Mouse (Mus musculus) limb, embryonic 14.5 days (tissue): Measurements from ENCODE around the gene Gm5269. TPM values are rescaled to one million over a fixed set of nuclear protein-coding genes. Genes with fewer than 3 reads are reported as not detected.

Experiments used
- ATAC-seq: fragments of 200-750 bp; cut with Nextera tagmentation; 2 replicates; pipeline ENCODE4 v1.8.0; 2017; ENCODE audit warnings: low read depth, moderate number of reproducible peaks, moderate TSS enrichment; ENCODE audit not compliant: low FRiP score
- DNase-seq: peaks from one replicate; pipeline ENCODE4 v3.0.0-alpha.2; 2015; ENCODE audit warnings: low spot score
- H3K27ac ChIP-seq: fragments of 300-500 bp; sonication (generic); replicated peaks from 2 replicates; pipeline ENCODE4 v1.5.1; 2014; ENCODE audit warnings: low read depth, mild to moderate bottlenecking, low read length, moderate library complexity, mixed read lengths
- H3K27me3 ChIP-seq: fragments of 300-500 bp; sonication (generic); 2 replicates; pipeline ENCODE4 v1.6.1; 2014; ENCODE audit warnings: low read length, mixed read lengths; ENCODE audit not compliant: control insufficient read depth, insufficient read depth
- H3K36me3 ChIP-seq: fragments of 300-500 bp; sonication (generic); 2 replicates; pipeline ENCODE4 v1.6.1; 2014; ENCODE audit warnings: mild to moderate bottlenecking, low read length, moderate library complexity, mixed read lengths; ENCODE audit not compliant: control insufficient read depth, insufficient read depth
- H3K4me1 ChIP-seq: fragments of 300-500 bp; sonication (generic); 2 replicates; pipeline ENCODE4 v1.6.1; 2014; ENCODE audit warnings: antibody characterized with exemption, low read length, mixed read lengths; ENCODE audit not compliant: control insufficient read depth, insufficient read depth
- H3K4me2 ChIP-seq: fragments of 300-500 bp; sonication (generic); replicated peaks from 2 replicates; pipeline ENCODE4 v1.6.1; 2014; ENCODE audit warnings: low read depth, mild to moderate bottlenecking, low read length, moderate library complexity; ENCODE audit not compliant: severe bottlenecking
- H3K4me3 ChIP-seq: fragments of 300-500 bp; sonication (generic); replicated peaks from 2 replicates; pipeline ENCODE4 v1.5.1; 2014; ENCODE audit warnings: low read length
- H3K9ac ChIP-seq: fragments of 300-500 bp; sonication (generic); 2 replicates; pipeline ENCODE4 v1.6.1; 2014; ENCODE audit warnings: mild to moderate bottlenecking, low read depth, low read length, moderate library complexity; ENCODE audit not compliant: severe bottlenecking
- H3K9me3 ChIP-seq: fragments of 300-500 bp; sonication (generic); 2 replicates; pipeline ENCODE4 v1.6.1; 2016; ENCODE audit warnings: low read length; ENCODE audit not compliant: control insufficient read depth
- POLR2A ChIP-seq: fragments of 200-500 bp; IDR thresholded peaks from 2 replicates; pipeline ENCODE4 v1.8.0; 2012; ENCODE audit warnings: inconsistent platforms, mild to moderate bottlenecking, moderate library complexity, borderline replicate concordance; ENCODE audit not compliant: insufficient read depth, insufficient read length; ENCODE audit errors: extremely low read depth
- WGBS: fragments of 180-500 bp; shearing (Covaris S2); extraction: QIAGEN DNeasy Blood & Tissue Kit; methylation state at CpG from one replicate; pipeline ENCODE4 v1.1.7; 2014; 5-methylcytosine and 5-hydroxymethylcytosine counted together
- polyA plus RNA-seq, 2 experiments: library from polyadenylated mRNA; depleted of rRNA in 1 of 2; stranded (reverse) in 1 of 2; unstranded in 1 of 2; fragments of >200 nt; fragmentation: Nextera tagmentation in 1 of 2; extraction: Ambion mirVana in 1 of 2; gene quantifications; 2 replicates each; pipeline versions ENCODE4 v1.2.1 to v1.2.3; 2012 to 2014

Gene Gm5269
- polyA plus RNA-seq, 2 experiments, result not detected

DNA sequence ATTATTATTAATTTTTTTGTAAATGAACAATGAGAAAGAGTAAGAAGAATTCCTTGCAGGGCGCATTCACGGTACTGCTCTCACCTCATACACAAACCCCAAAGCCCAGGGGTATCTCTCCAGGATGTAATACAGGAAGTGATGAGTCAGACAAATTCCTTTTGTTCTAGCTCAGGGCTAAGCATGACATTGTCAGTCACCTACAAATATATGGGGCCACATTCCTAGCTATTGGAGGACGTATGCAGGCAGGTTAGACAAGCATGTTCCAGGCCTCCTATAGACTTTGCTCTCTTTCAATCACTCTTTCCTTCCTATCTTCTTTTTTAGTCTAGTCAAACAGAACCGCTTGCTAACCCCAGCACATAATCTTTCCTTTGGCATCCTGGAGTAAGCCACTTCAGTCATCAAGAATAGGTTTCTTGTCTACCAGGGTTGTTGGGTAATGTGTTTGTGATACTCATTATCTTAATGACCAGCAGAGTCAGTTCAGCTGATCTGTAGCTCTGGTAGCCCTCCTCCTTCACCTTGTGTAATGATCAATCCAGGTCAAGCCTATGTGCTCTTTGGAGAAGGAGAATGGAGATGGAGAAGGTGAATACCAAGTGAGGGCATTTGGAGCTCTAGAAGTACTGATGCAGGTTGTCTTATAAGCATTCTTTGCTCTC, 27.2 kb upstream of the Gm5269 start:
- Histone ChIP-seq H3K27me3 (no peaks in the 10 kb centered on the region), H3K4me1 (no peaks in the 10 kb centered on the region), H3K9me3 (no peaks in the 10 kb centered on the region), H3K36me3 (no peaks in the 10 kb centered on the region), H3K27ac (no peak overlapping the region), H3K9ac (no peak overlapping the region), H3K4me2 (no peak overlapping the region), H3K4me3 (no peak overlapping the region)
- no peak for ATAC-seq
- no peak for DNase-seq
- 80% methylated on average over 4 of the region's 4 CpGs for WGBS
- no peak for TF ChIP-seq POLR2A

DNA sequence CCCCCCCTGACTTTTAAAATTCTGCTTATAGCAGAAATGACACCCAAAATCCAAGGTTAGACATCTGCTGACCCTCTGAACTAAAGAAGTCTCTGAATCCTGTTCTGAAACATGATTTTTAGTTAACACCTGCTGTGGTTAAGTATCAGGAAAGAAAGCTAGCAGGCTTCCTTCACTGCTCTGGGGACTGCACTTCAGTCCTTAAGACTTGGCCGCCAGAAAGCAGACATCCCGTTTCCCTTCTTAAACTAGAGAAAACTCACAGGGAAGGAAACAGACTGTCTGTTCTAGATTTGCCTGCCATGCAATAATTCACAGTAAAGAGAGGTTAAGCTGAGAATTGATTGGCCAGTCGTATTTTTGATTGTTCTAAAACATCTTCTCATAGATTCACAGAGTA, 26.1 kb upstream of the Gm5269 start:
- no peaks in the 10 kb centered on the region for H3K36me3 ChIP-seq
- 40% methylated on average over 3 of the region's 3 CpGs for WGBS
- no peak for TF ChIP-seq POLR2A
- no peaks in the 10 kb centered on the region for H3K4me1 ChIP-seq
- H3K9ac ChIP-seq, result no peak overlapping the region
- ATAC-seq (no peak), DNase-seq (no peak)
- no peak overlapping the region for H3K4me3 ChIP-seq
- no peak overlapping the region for H3K27ac ChIP-seq
- no peaks in the 10 kb centered on the region for H3K27me3 ChIP-seq
- H3K4me2 ChIP-seq, result no peak overlapping the region
- H3K9me3 ChIP-seq, result no peaks in the 10 kb centered on the region

DNA sequence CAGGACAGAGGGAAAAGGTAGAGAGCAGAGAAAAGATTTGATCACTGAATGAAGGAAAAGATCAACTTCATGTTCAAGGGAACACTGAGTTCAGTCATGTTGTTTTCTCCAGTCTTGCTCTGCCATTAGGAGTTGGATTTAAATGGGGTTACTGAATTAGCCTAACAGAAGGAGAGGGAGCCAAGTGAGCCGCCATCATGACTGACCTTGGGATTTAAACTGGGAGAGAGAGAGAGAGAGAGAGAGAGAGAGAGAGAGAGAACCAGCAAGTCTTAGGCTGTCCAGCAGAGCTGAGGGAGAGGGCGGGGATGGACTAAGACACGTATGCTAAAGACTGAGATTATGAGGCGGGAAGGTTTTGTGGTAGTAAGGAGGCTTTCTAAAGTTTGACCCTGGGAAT, 24.2 kb upstream of the Gm5269 start:
- TF ChIP-seq POLR2A, result no peak
- no peaks in the 10 kb centered on the region for H3K27me3 ChIP-seq
- no peak overlapping the region for H3K4me2 ChIP-seq
- no peak overlapping the region for H3K4me3 ChIP-seq
- no peak overlapping the region for H3K27ac ChIP-seq
- 95% methylated on average over 4 of the region's 4 CpGs for WGBS
- no peak for DNase-seq
- H3K9me3 ChIP-seq, result no peaks in the 10 kb centered on the region
- H3K4me1 ChIP-seq, result no peaks in the 10 kb centered on the region
- ATAC-seq, result no peak
- H3K36me3 ChIP-seq, result no peaks in the 10 kb centered on the region
- H3K9ac ChIP-seq, result no peak overlapping the region

DNA sequence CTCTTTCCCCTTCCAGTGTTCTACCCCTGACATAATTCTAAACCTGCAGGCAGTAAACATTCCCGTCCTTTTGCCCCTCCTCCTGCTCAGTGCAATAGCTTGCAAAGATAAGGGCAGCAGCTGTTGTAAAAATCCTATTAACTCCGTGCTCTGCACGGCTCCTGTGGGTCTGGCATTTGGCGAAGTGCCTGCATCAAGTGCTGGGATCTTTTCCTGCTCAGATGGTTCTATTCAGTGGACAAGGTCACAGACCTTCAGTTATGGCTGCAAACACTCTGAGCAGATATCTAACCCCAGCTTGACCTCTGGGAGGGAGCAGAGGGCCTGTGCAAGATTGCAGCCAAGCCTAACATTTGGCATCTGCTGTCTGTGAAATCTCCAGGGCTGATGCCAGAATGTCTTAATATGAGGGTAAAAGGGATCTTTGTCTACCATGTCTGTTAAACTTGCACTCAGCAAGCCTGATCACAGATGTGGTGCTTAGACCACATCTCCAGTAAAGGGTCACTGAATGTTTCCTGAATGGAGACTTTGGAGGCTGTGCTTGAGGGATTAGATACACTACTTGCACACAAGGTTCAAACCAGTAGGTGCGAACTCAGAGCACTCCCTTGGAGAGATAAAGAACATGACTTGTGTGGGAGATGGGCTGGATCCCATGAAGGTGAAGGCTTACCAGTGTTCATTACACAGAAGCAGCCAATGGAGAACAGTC, 15.2 kb upstream of the Gm5269 start:
- Histone ChIP-seq H3K27ac (peak overlapping the region; percentile 10; the same call in 1 of the 2 replicates), H3K4me2 (no peak overlapping the region), H3K27me3 (no peaks in the 10 kb centered on the region), H3K9me3 (no peaks in the 10 kb centered on the region), H3K9ac (no peak overlapping the region), H3K4me1 (peaks cover 11% of the 10 kb centered on the region), H3K36me3 (no peaks in the 10 kb centered on the region), H3K4me3 (no peak overlapping the region)
- WGBS, result 17% methylated on average over 5 of the region's 5 CpGs
- DNase-seq (peak; percentile 38), ATAC-seq (peak; percentile 80)
- TF ChIP-seq POLR2A, result no peak

DNA sequence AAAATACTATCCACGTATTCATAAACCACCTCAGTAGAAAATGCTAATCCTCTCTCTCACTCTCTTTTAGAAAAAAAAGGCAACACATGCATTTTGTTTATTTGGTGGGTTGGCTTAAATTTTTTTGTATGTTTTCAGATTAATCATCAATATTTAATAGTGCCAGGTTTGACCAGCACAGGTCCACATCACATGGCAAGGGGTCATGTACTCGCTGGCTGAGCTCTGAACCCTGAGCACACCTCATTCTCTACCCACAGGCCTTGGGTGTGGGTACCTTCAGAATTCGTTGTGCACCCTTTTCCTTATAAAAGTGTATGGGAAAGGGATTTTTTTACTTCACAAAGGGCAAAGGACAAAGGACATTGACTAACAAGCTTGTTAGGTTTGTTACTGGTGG, 14.1 kb upstream of the Gm5269 start:
- Histone ChIP-seq H3K4me3 (no peak overlapping the region), H3K4me1 (peaks cover 11% of the 10 kb centered on the region), H3K27me3 (no peaks in the 10 kb centered on the region), H3K9me3 (no peaks in the 10 kb centered on the region), H3K9ac (no peak overlapping the region), H3K4me2 (no peak overlapping the region), H3K27ac (no peak overlapping the region), H3K36me3 (no peaks in the 10 kb centered on the region)
- 75% methylated on average over 3 of the region's 3 CpGs for WGBS
- DNase-seq, result no peak
- no peak for TF ChIP-seq POLR2A
- no peak for ATAC-seq
